Mouse (Mus musculus) monocyte, adult 2 months (primary cell): ENCODE data around the gene Dlg2.

Source experiments
- DNase-seq, 2 experiments: peaks; one replicate each; pipeline ENCODE4 v3.0.0; 2022; ENCODE audit warnings: low spot score in 2 of 2, low read depth in 1 of 2

Gene Dlg2

GRCm38 (mm10) chr7:92163150-92163549 lies 1686.7 kb downstream of the Dlg2 start:
- DNase-seq = no peak

GRCm38 (mm10) chr7:92164316-92164715 lies 1687.8 kb downstream of the Dlg2 start:
- DNase-seq = no peak

DNA sequence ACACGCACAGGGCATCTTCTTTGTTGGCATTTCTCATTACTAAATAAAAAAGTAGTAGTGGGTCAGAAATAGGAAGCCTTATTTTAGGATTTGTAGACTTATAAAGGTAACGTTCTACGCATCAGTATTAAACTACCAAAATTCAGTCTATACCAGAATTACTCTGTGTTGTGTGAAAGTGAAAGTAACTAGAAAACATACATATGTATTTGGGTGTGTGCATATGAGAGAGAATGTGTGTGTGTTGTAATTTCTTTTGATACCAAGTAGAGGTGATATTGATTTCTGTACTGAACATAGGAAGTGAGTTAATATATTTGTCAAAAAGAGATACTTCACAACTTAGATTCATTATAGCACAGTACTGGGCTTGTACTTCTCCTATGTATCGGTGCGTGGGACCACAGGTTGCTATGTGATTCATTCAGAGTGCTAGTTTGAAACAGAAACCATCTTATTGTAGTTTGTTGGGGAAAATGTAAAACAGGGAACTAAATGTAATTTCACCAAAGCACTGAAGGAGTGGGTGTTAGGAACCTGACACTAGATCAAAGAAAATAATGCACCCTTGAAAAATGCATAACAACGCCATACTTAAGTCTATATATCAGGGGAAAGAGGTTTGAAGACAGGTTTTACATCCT lies 1688.5 kb downstream of the Dlg2 start:
- DNase-seq = no peak

DNA sequence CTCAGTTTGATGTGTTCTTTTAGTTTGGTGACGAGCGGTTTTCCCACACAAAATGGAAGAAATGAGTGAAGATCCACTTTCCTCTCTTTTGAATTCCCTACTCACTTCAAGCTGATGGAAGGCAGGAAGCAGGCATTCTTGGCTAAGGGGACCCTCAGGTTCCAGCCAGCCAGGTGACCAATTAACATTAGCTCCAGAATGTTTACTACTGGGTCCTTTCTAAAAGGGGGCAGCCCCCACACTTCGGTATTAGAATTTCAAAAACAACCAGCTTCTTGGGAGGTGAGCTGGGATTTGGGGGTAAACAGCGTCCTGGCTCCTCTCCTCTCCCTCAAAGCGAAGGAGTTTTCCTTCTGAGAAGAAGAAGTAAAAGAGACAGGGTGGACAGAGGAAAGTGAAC lies 1703.6 kb downstream of the Dlg2 start:
- DNase-seq = no peak

GRCm38 (mm10) chr7:92180591-92181587 lies 1704.4 kb downstream of the Dlg2 start:
- no peak for DNase-seq

GRCm38 (mm10) chr7:92181959-92182612 lies 1705.6 kb downstream of the Dlg2 start:
- DNase-seq = no peak

DNA sequence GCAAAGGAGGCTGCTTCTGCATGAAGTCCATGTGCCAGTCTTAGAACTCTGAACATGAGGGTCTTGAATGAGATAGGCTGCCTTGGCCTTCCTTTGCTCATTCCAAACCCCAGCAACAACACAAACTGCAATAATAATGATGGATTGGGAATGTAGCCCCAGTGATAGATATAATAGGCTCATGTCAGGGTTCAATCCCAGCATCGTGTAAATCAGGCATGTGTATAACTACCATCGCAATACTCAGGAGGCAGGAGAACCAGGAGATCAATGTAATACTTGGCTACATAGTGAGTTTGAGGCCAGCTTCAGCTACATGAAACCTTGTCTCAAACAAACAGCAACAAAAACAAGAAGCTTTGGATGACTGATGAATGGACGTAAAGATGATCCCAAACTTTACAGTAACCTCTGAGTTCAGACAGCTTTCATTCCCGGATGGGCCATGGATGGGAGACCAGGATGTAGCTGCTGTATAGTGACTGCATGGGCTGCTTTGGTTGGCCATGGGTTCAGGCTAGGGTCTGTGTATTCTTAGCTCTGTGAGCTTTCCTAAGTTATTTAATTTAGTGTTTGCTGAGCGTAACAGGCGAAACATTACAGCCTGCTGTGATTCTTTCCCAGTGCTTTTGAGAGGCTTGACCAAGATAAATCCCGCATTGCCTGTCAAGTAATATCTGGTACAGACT lies 1708.0 kb downstream of the Dlg2 start:
- no peak for DNase-seq

GRCm38 (mm10) chr7:92186341-92186740 lies 1709.9 kb downstream of the Dlg2 start:
- DNase-seq = no peak

DNA sequence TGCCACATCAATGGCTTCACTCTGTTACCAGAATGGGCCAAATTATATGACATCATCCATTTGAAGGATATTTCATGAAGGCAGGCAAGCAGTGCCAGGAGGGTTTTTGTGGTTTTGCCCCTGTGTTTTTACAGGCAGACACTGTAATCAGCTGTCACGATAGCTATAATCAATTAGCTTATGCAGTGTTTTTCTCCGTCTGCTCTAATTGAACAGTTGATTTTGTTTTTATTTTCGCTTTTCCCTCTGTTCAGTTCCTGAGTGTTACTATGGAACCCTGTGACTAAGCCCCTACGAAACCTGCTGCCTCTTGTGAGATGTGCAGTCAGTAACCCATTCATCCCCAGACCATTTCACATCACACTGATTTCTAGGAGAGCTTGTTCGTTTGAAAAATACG lies 1712.7 kb downstream of the Dlg2 start:
- DNase-seq = no peak

GRCm38 (mm10) chr7:92196004-92196403 lies 1719.5 kb downstream of the Dlg2 start:
- no peak for DNase-seq

GRCm38 (mm10) chr7:92197621-92198020 lies 1721.1 kb downstream of the Dlg2 start:
- no peak for DNase-seq

- DNase-seq = no peak
These were observed 1722.7 kb downstream of the Dlg2 start for GRCm38 (mm10) chr7:92199131-92199530.

DNA sequence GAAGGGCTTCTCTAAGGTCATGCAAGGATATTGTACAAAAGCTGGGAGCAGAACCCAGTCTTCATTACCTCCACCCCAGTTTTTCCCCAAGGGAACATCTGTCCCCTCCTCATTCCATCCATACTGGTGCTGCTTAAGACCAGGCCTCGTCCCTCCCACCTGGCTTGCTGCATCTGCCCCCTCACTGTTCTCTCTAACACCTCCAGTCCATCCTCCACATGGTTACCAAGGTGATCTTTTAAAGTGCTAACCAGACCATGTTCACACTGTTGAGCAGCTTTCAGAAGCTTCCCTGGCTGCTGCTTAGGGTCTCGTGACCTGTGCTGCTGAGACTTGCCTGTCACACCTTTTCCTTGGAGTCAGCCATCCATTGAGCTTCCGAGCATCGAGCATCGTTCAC lies 1734.2 kb downstream of the Dlg2 start:
- no peak for DNase-seq

DNA sequence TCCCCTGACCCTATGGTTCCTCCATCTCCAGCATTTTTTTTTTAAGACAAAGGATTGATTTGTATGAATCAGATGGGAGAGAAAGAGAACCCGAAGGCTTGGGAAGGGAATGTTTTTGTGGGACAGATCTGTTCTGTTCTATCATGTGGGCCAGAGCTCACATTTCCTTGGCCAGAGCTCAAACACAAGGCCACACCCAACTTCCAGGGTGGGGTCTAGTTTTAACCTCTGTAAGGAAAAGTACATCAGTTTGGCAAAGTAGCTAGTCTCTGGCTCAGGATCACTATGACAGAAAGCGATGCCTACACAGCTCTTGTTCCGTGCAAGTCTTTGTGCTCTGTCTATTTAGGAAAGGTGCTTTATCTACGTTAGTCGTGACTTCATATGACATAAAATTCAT lies 1737.3 kb downstream of the Dlg2 start:
- no peak for DNase-seq

- DNase-seq = no peak
These were observed 1741.7 kb downstream of the Dlg2 start for GRCm38 (mm10) chr7:92218171-92218570.

DNA sequence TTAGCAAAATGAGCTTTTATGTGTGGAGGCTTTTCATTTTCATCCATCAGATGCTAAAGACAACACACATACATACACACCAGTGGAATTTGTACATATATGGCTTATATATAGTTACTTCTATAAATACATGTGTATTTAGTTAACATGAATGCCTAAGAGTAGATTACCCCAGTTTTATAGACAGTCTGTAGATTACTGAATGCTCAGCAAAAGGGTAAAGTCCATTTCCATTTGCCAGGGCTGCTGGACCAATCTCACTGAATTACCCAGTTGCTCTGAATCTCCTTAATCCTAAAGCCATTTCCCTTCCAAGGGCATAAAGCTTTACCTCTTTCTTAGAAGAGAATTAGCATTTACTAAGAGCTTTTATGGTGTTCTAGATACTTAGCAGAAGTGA lies 1744.1 kb downstream of the Dlg2 start:
- DNase-seq = no peak

DNA sequence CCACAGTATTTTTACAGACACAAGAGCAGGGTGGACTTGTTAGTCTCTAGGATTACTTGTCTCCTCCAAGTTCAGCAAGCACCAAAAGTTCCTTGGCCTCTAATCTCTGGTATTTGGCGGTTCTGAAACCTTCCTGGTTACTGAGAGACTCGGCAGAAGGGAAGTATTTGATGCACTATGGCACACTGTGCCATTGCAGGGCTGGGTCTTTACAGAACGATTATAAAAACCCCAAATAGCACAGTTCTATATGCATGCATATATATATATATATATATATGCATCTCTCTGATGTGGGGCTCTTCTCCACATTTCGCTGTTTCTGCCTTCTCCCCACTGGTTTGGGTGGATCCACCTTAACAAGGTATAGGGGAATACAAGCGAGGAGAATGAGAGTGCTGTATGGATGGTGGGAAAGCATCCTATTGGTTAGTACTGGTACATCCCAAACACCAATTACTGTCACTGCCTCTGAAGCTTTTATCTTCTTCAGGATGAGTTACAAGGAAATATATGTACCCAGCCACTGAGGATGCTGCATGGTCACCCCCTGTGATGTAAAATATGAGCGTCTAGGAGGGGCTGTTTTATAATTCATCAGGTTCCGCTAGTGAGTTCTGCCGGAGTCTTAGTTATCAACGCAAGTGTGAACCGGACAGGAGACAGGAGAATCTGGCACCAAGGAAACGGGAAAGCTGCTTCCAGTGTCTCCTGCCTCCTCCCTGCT lies 1758.2 kb downstream of the Dlg2 start:
- DNase-seq = no peak

DNA sequence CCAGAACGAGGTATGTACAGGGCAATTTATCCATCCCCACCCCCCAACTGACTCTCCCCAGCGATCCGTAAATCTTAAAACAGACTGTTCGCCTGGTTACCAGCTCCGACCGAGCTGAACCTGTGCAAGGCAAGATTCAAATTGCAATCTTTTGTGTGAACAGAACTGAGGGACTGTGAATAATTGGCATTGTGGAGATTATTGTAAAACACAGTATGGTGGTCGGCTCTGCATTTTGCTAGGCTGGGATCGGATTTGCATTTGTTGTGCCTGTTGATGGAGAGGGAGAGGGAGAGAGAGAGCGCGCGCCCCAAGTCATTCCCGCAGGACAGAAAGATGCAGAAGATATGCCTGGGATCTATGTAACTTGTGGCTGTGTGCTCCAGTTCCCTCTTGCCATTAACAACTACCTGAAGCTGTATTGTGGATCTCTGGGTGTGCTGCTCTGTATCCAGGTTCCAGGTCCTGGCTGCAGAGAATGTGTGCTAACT lies 1759.1 kb downstream of the Dlg2 start:
- DNase-seq = no peak

GRCm38 (mm10) chr7:92240908-92241307 lies 1764.4 kb downstream of the Dlg2 start:
- no peak for DNase-seq

DNA sequence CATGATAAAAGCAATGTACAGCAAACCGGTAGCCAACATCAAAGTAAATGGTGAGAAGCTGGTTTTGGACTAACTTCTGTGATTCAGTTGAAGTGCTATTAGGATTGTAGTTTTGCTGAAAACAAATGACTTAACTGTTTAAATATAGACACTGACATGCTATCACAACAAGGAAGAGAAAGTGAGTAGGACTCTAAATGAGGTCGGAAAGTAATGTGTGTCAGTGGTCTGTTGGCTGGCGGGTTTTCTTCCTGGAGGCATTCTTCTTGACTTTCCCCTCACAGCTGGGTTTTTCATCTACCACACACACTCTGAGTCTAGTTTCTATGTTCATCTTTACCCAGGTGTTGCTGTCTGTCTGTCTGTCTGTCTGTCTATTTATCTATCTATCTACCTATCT lies 1771.1 kb downstream of the Dlg2 start:
- DNase-seq = no peak
